Mouse (Mus musculus) hindbrain, embryonic 13.5 days (tissue): ENCODE measurements at regions not wholly inside any gene's neighbourhood (a gene's known extent, or its start where the extent isn't known, plus 50 kb on each side); places are given as distances from the start of the nearest gene placed in this dataset.

Source experiments
- ATAC-seq: fragments of 200-750 bp; cut with Nextera tagmentation; 2 replicates; pipeline ENCODE4 v1.8.0; 2017; ENCODE audit warnings: moderate TSS enrichment; ENCODE audit not compliant: low FRiP score
- H3K27ac ChIP-seq: fragments of 300-500 bp; sonication (generic); 2 replicates; pipeline ENCODE4 v1.5.1; 2015; ENCODE audit warnings: inconsistent platforms, mild to moderate bottlenecking, moderate library complexity
- H3K27me3 ChIP-seq: fragments of 300-500 bp; sonication (generic); 2 replicates; pipeline ENCODE4 v1.6.1; 2015; ENCODE audit warnings: mild to moderate bottlenecking, inconsistent platforms
- H3K36me3 ChIP-seq: fragments of 300-500 bp; sonication (generic); 2 replicates; pipeline ENCODE4 v1.6.1; 2015; ENCODE audit warnings: mild to moderate bottlenecking, inconsistent platforms
- H3K4me1 ChIP-seq: fragments of 300-500 bp; sonication (generic); replicated peaks from 2 replicates; pipeline ENCODE4 v1.6.1; 2015; ENCODE audit warnings: inconsistent platforms
- H3K4me2 ChIP-seq: fragments of 300-500 bp; sonication (generic); 2 replicates; pipeline ENCODE4 v1.6.1; 2015; ENCODE audit warnings: inconsistent platforms, mild to moderate bottlenecking, moderate library complexity
- H3K4me3 ChIP-seq: fragments of 300-500 bp; sonication (generic); 2 replicates; pipeline ENCODE4 v1.5.1; 2015; ENCODE audit warnings: mild to moderate bottlenecking, inconsistent platforms
- H3K9ac ChIP-seq: fragments of 300-500 bp; sonication (generic); 2 replicates; pipeline ENCODE4 v1.6.1; 2015; ENCODE audit warnings: mild to moderate bottlenecking, inconsistent platforms
- H3K9me3 ChIP-seq: fragments of 300-500 bp; sonication (generic); 2 replicates; pipeline ENCODE4 v1.6.1; 2016; ENCODE audit warnings: inconsistent platforms
- WGBS: fragments of 180-500 bp; shearing (Covaris S2); methylation state at CpG from one replicate; pipeline ENCODE4 v1.1.7; 2015; 5-methylcytosine and 5-hydroxymethylcytosine counted together

- Histone ChIP-seq H3K9ac (no peak overlapping the region), H3K4me3 (no peak overlapping the region), H3K4me1 (peaks cover 41% of the 10 kb centered on the region), H3K27ac (no peak overlapping the region), H3K4me2 (no peak overlapping the region), H3K9me3 (no peaks in the 10 kb centered on the region), H3K27me3 (peaks cover 49% of the 10 kb centered on the region), H3K36me3 (no peaks in the 10 kb centered on the region)
- WGBS: 39% methylated on average over 6 of the region's 6 CpGs
- ATAC-seq: no peak
Measured at GRCm38 (mm10) chr6:100517662-100518061, 153.3 kb downstream of the Shq1 start.

- H3K4me3 ChIP-seq: no peak overlapping the region
- no peak for ATAC-seq
- peaks cover 9% of the 10 kb centered on the region for H3K4me1 ChIP-seq
- no peak overlapping the region for H3K27ac ChIP-seq
- no peaks in the 10 kb centered on the region for H3K36me3 ChIP-seq
- WGBS: 57% methylated on average over 4 of the region's 4 CpGs
- H3K9me3 ChIP-seq: no peaks in the 10 kb centered on the region
- peaks cover 55% of the 10 kb centered on the region for H3K27me3 ChIP-seq
- no peak overlapping the region for H3K4me2 ChIP-seq
- no peak overlapping the region for H3K9ac ChIP-seq
Measured at GRCm38 (mm10) chr6:100512676-100513075, 158.3 kb downstream of the Shq1 start.

GRCm38 (mm10) chr6:100510676-100511075, 160.3 kb downstream of the Shq1 start:
- 88% methylated on average over 4 of the region's 4 CpGs for WGBS
- no peak overlapping the region for H3K4me3 ChIP-seq
- H3K36me3 ChIP-seq: no peaks in the 10 kb centered on the region
- H3K9me3 ChIP-seq: no peaks in the 10 kb centered on the region
- ATAC-seq: no peak
- H3K4me2 ChIP-seq: no peak overlapping the region
- peaks cover 7% of the 10 kb centered on the region; the same call in 1 of the 2 replicates for H3K4me1 ChIP-seq
- H3K27me3 ChIP-seq: peaks cover 55% of the 10 kb centered on the region
- no peak overlapping the region for H3K27ac ChIP-seq
- no peak overlapping the region for H3K9ac ChIP-seq

- Histone ChIP-seq H3K4me1 (peaks cover 30% of the 10 kb centered on the region), H3K27me3 (peaks cover 71% of the 10 kb centered on the region), H3K36me3 (no peaks in the 10 kb centered on the region), H3K9me3 (no peaks in the 10 kb centered on the region), H3K9ac (no peak overlapping the region), H3K4me3 (no peak overlapping the region), H3K27ac (no peak overlapping the region), H3K4me2 (no peak overlapping the region)
- WGBS: 38% methylated on average over 15 of the region's 15 CpGs
- peak; percentile 60 for ATAC-seq
Measured at GRCm38 (mm10) chr6:100505506-100506247, 165.3 kb downstream of the Shq1 start.

GRCm38 (mm10) chr6:100502961-100503782, 167.8 kb downstream of the Shq1 start:
- no peak for ATAC-seq
- 62% methylated on average over 14 of the region's 14 CpGs for WGBS

GRCm38 (mm10) chr6:100502139-100502538, 168.8 kb downstream of the Shq1 start:
- Histone ChIP-seq H3K27me3 (peaks cover 68% of the 10 kb centered on the region), H3K4me3 (no peak overlapping the region), H3K4me2 (no peak overlapping the region), H3K4me1 (peaks cover 46% of the 10 kb centered on the region), H3K9ac (no peak overlapping the region), H3K9me3 (no peaks in the 10 kb centered on the region), H3K27ac (no peak overlapping the region), H3K36me3 (no peaks in the 10 kb centered on the region)
- 39% methylated on average over 6 of the region's 6 CpGs for WGBS
- no peak for ATAC-seq

More at GRCm38 (mm10) chr6:100502961-100503782, 167.8 kb downstream of the Shq1 start:
- H3K4me1 ChIP-seq: peaks cover 45% of the 10 kb centered on the region
- no peak overlapping the region for H3K4me3 ChIP-seq
- peaks cover 70% of the 10 kb centered on the region for H3K27me3 ChIP-seq
- H3K36me3 ChIP-seq: no peaks in the 10 kb centered on the region
- H3K9ac ChIP-seq: no peak overlapping the region
- H3K27ac ChIP-seq: no peak overlapping the region
- H3K4me2 ChIP-seq: no peak overlapping the region
- no peaks in the 10 kb centered on the region for H3K9me3 ChIP-seq

GRCm38 (mm10) chr6:100500741-100501140, 170.2 kb downstream of the Shq1 start:
- H3K4me3 ChIP-seq: no peak overlapping the region
- 33% methylated on average over 2 of the region's 2 CpGs for WGBS
- peaks cover 40% of the 10 kb centered on the region for H3K4me1 ChIP-seq
- no peak overlapping the region for H3K27ac ChIP-seq
- H3K27me3 ChIP-seq: peaks cover 62% of the 10 kb centered on the region
- no peaks in the 10 kb centered on the region for H3K36me3 ChIP-seq
- ATAC-seq: no peak
- H3K9me3 ChIP-seq: no peaks in the 10 kb centered on the region
- H3K4me2 ChIP-seq: no peak overlapping the region
- no peak overlapping the region for H3K9ac ChIP-seq

- Histone ChIP-seq H3K36me3 (no peaks in the 10 kb centered on the region), H3K27me3 (peaks cover 64% of the 10 kb centered on the region), H3K27ac (no peak overlapping the region), H3K4me2 (no peak overlapping the region), H3K9me3 (no peaks in the 10 kb centered on the region), H3K9ac (no peak overlapping the region), H3K4me3 (no peak overlapping the region), H3K4me1 (peaks cover 39% of the 10 kb centered on the region)
- 51% methylated on average over 8 of the region's 8 CpGs for WGBS
- ATAC-seq: no peak
Measured at GRCm38 (mm10) chr6:100500060-100500459, 170.9 kb downstream of the Shq1 start.

- Histone ChIP-seq H3K27ac (no peak overlapping the region), H3K4me3 (no peak overlapping the region), H3K4me1 (peaks cover 39% of the 10 kb centered on the region), H3K36me3 (no peaks in the 10 kb centered on the region), H3K27me3 (peaks cover 62% of the 10 kb centered on the region), H3K9me3 (no peaks in the 10 kb centered on the region), H3K4me2 (no peak overlapping the region), H3K9ac (no peak overlapping the region)
- 19% methylated on average over 4 of the region's 4 CpGs for WGBS
- ATAC-seq: no peak
Measured at GRCm38 (mm10) chr6:100498861-100499271, 172.1 kb downstream of the Shq1 start.

- no peak overlapping the region for H3K9ac ChIP-seq
- H3K27me3 ChIP-seq: peaks cover 61% of the 10 kb centered on the region
- H3K4me3 ChIP-seq: no peak overlapping the region
- no peak overlapping the region for H3K4me2 ChIP-seq
- ATAC-seq: no peak
- H3K27ac ChIP-seq: no peak overlapping the region
- WGBS: 48% methylated on average over 2 of the region's 2 CpGs
- H3K4me1 ChIP-seq: peaks cover 35% of the 10 kb centered on the region
- no peaks in the 10 kb centered on the region for H3K9me3 ChIP-seq
- no peaks in the 10 kb centered on the region for H3K36me3 ChIP-seq
Measured at GRCm38 (mm10) chr6:100498126-100498525, 172.8 kb downstream of the Shq1 start.

GRCm38 (mm10) chr6:100496135-100496534, 174.8 kb downstream of the Shq1 start:
- no peak overlapping the region for H3K4me2 ChIP-seq
- peaks cover 51% of the 10 kb centered on the region for H3K27me3 ChIP-seq
- ATAC-seq: no peak
- H3K27ac ChIP-seq: no peak overlapping the region
- H3K36me3 ChIP-seq: no peaks in the 10 kb centered on the region
- no peak overlapping the region for H3K9ac ChIP-seq
- no peak overlapping the region for H3K4me3 ChIP-seq
- no peaks in the 10 kb centered on the region for H3K9me3 ChIP-seq
- H3K4me1 ChIP-seq: peaks cover 23% of the 10 kb centered on the region

GRCm38 (mm10) chr6:100495131-100495530, 175.8 kb downstream of the Shq1 start:
- Histone ChIP-seq H3K36me3 (no peaks in the 10 kb centered on the region), H3K4me1 (peaks cover 14% of the 10 kb centered on the region), H3K9me3 (no peaks in the 10 kb centered on the region), H3K27me3 (peaks cover 44% of the 10 kb centered on the region), H3K4me2 (no peak overlapping the region), H3K9ac (no peak overlapping the region), H3K4me3 (no peak overlapping the region), H3K27ac (no peak overlapping the region)
- WGBS: 57% methylated on average over 12 of the region's 12 CpGs
- ATAC-seq: 0 out of 2 replicates have a peak, but pooled peaks have one; percentile 18
